Mouse (Mus musculus): ENCODE data around the gene Rnf215. TPM values are rescaled to one million over a fixed set of nuclear protein-coding genes. Genes with fewer than 3 reads are reported as not detected.

Rnf215 gene
- polyA plus RNA-seq, 1 experiment from 2014 or later = 21.3 TPM

DNA sequence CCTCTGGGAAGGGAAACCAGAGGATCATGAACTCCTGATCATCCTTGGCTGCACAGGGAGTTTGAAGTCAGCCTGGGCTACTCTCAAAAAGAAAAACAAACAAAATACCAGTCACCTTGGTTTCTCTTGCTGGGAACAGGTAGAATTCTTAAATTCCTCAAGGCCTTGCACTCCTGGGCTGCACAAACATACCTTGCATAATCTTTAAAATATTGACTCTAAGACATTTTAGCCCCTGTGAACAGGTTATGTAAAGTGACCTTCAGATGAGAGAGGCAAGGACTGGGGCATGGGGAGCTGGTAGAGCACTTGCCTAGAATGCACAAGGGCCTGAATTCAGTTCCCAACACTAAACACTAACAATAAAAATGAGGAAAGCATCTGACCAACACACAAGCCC, 6.5 kb downstream of the Rnf215 start:
- H3K9me3 ChIP-seq (replicated peaks) = no peaks in the 10 kb centered on the region
- peaks cover 80% of the 10 kb centered on the region for H3K36me3 ChIP-seq
- DNase-seq (ENCODE audit: low spot score) = no peak
- no peak overlapping the region for H3K27ac ChIP-seq (replicated peaks)
- H3K4me1 ChIP-seq = peaks cover 7% of the 10 kb centered on the region
- no peak overlapping the region for H3K4me3 ChIP-seq
- H3K27me3 ChIP-seq (ENCODE audit: low read depth, poor library complexity, severe bottlenecking) = no peaks in the 10 kb centered on the region

DNA sequence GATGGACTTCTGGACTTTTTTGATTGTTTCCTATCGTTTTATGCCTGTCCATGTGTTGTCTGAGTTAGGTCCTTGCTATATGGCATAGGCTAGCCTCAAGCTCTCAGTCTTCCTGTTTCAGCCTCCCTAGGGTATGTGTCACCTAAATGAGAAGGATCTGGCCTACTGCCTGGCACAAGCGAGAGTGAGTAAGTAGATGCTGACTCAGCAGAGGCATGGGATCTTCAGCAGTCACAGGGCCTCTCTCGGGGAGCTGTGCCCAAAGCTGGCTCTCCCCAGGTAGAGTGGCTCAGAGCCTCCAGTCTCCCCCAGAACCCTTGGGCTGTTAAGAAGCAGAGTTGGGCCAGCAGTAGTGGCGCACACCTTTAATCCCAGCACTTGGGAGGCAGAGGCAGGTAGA, 7.3 kb downstream of the Rnf215 start:
- Histone ChIP-seq H3K27ac (replicated peaks) (no peak overlapping the region), H3K4me3 (no peak overlapping the region), H3K36me3 (peaks cover 76% of the 10 kb centered on the region), H3K9me3 (replicated peaks) (no peaks in the 10 kb centered on the region), H3K4me1 (peaks cover 3% of the 10 kb centered on the region; the same call in 1 of the 2 replicates), H3K27me3 (ENCODE audit: low read depth, poor library complexity, severe bottlenecking) (no peaks in the 10 kb centered on the region)
- DNase-seq (ENCODE audit: low spot score) = no peak
- 86% methylated on average over 4 of the region's 4 CpGs for WGBS

- Histone ChIP-seq H3K27ac (replicated peaks) (no peak overlapping the region), H3K4me1 (peaks cover 9% of the 10 kb centered on the region), H3K36me3 (peaks cover 68% of the 10 kb centered on the region), H3K4me3 (no peak overlapping the region), H3K27me3 (ENCODE audit: low read depth, poor library complexity, severe bottlenecking) (no peaks in the 10 kb centered on the region), H3K9me3 (replicated peaks) (no peaks in the 10 kb centered on the region)
- 92% methylated on average over 21 of the region's 21 CpGs for WGBS
- DNase-seq (ENCODE audit: low spot score) = no peak
These were observed 8.5 kb downstream of the Rnf215 start for GRCm38 (mm10) chr11:4143281-4144062.

- Histone ChIP-seq H3K27me3 (ENCODE audit: low read depth, poor library complexity, severe bottlenecking) (no peaks in the 10 kb centered on the region), H3K9me3 (replicated peaks) (no peaks in the 10 kb centered on the region), H3K4me1 (peaks cover 9% of the 10 kb centered on the region), H3K27ac (replicated peaks) (0 out of 2 replicates have a peak overlapping the region, but pooled peaks have one; percentile 9), H3K36me3 (peaks cover 49% of the 10 kb centered on the region), H3K4me3 (no peak overlapping the region)
- WGBS = 81% methylated on average over 6 of the region's 6 CpGs
- DNase-seq (ENCODE audit: low spot score) = no peak
These were observed 11.4 kb downstream of the Rnf215 start for GRCm38 (mm10) chr11:4146381-4146780.

- Histone ChIP-seq H3K36me3 (peaks cover 42% of the 10 kb centered on the region), H3K27me3 (ENCODE audit: low read depth, poor library complexity, severe bottlenecking) (no peaks in the 10 kb centered on the region), H3K27ac (replicated peaks) (0 out of 2 replicates have a peak overlapping the region, but pooled peaks have one; percentile 55), H3K4me3 (no peak overlapping the region), H3K9me3 (replicated peaks) (no peaks in the 10 kb centered on the region), H3K4me1 (peaks cover 9% of the 10 kb centered on the region)
- no peak for DNase-seq (ENCODE audit: low spot score)
- WGBS = 84% methylated on average over 10 of the region's 10 CpGs
These were observed 12.1 kb downstream of the Rnf215 start for GRCm38 (mm10) chr11:4147098-4147497.

- no peaks in the 10 kb centered on the region for H3K9me3 ChIP-seq (replicated peaks)
These were observed 13.1 kb downstream of the Rnf215 start for GRCm38 (mm10) chr11:4148120-4148519.

GRCm38 (mm10) chr11:4148536-4149156, 13.6 kb downstream of the Rnf215 start:
- 90% methylated on average over 9 of the region's 9 CpGs for WGBS
- Histone ChIP-seq H3K4me1 (peaks cover 9% of the 10 kb centered on the region), H3K27ac (replicated peaks) (no peak overlapping the region), H3K9me3 (replicated peaks) (no peaks in the 10 kb centered on the region), H3K4me3 (no peak overlapping the region), H3K27me3 (ENCODE audit: low read depth, poor library complexity, severe bottlenecking) (no peaks in the 10 kb centered on the region), H3K36me3 (peaks cover 27% of the 10 kb centered on the region)
- DNase-seq (ENCODE audit: low spot score) = no peak

More at GRCm38 (mm10) chr11:4148120-4148519, 13.1 kb downstream of the Rnf215 start:
- no peak for DNase-seq (ENCODE audit: low spot score)
- Histone ChIP-seq H3K4me3 (no peak overlapping the region), H3K27ac (replicated peaks) (no peak overlapping the region), H3K36me3 (peaks cover 32% of the 10 kb centered on the region), H3K27me3 (ENCODE audit: low read depth, poor library complexity, severe bottlenecking) (no peaks in the 10 kb centered on the region), H3K4me1 (peaks cover 9% of the 10 kb centered on the region)
- WGBS = 93% methylated on average over 5 of the region's 5 CpGs

DNA sequence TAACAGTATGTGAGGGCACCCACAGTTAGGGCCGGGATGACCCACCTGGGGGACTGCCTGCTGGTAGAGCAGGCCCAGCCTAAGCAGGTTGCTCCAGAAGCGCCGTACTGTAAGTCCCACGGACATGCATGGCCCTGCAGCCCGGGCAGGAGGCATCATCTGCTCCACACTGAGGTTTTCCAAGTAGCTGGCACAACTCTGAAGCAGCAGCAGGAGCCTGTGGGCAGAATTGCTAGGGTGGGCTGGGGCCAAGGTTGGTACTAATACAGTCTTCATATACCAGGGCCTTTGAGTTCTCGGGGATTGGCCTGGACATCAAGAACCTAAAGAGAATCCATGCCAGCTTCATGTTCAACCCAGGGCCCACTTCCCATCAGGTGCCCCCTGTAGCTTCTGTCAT, 14.9 kb downstream of the Rnf215 start:
- H3K4me1 ChIP-seq = peaks cover 9% of the 10 kb centered on the region
- no peak overlapping the region for H3K4me3 ChIP-seq
- 82% methylated on average over 6 of the region's 6 CpGs for WGBS
- DNase-seq (ENCODE audit: low spot score) = no peak
- no peaks in the 10 kb centered on the region for H3K9me3 ChIP-seq (replicated peaks)
- H3K36me3 ChIP-seq = peaks cover 19% of the 10 kb centered on the region
- H3K27me3 ChIP-seq (ENCODE audit: low read depth, poor library complexity, severe bottlenecking) = no peaks in the 10 kb centered on the region
- no peak overlapping the region for H3K27ac ChIP-seq (replicated peaks)

GRCm38 (mm10) chr11:4153694-4154093, 18.7 kb downstream of the Rnf215 start:
- WGBS = 93% methylated on average over 7 of the region's 7 CpGs
- no peak for DNase-seq (ENCODE audit: low spot score)
- H3K27ac ChIP-seq (replicated peaks) = no peak overlapping the region
- peaks cover 14% of the 10 kb centered on the region for H3K36me3 ChIP-seq
- no peak overlapping the region for H3K4me3 ChIP-seq
- H3K27me3 ChIP-seq (ENCODE audit: low read depth, poor library complexity, severe bottlenecking) = no peaks in the 10 kb centered on the region
- peaks cover 13% of the 10 kb centered on the region for H3K4me1 ChIP-seq
- H3K9me3 ChIP-seq (replicated peaks) = no peaks in the 10 kb centered on the region

DNA sequence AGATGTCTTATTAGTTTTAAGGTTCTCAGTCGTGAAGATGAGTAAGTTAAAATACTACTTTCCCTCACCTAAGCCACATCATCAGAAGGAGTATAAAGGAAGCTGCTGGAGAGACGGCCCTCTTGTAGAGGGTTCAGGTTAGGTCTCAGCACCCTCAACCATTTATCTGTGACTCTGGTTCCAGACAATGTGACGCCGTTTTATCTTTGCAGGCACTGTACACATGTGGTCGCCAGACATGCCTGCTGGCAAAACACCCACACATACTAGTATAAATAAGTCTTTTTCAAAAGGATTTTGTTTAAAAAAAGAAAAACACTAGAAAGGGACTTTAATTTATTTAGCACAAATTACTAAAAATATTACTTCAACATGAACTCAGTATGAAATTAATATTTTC, 20.6 kb downstream of the Rnf215 start:
- DNase-seq (ENCODE audit: low spot score) = no peak
- Histone ChIP-seq H3K4me3 (no peak overlapping the region), H3K9me3 (replicated peaks) (no peaks in the 10 kb centered on the region), H3K27me3 (ENCODE audit: low read depth, poor library complexity, severe bottlenecking) (no peaks in the 10 kb centered on the region), H3K27ac (replicated peaks) (no peak overlapping the region), H3K36me3 (peaks cover 6% of the 10 kb centered on the region), H3K4me1 (peaks cover 28% of the 10 kb centered on the region)
- 89% methylated on average over 5 of the region's 5 CpGs for WGBS

GRCm38 (mm10) chr11:4158676-4159075, 23.7 kb downstream of the Rnf215 start:
- DNase-seq (ENCODE audit: low spot score) = no peak

GRCm38 (mm10) chr11:4159808-4160708, 25.1 kb downstream of the Rnf215 start, which contains the start of the genes Ccdc157 and Sf3a1:
TSS of gene Ccdc157 (minus strand) at chr11:4160293.
TSS of gene Sf3a1 (plus strand) at chr11:4160350.
- H3K36me3 ChIP-seq = peaks cover 40% of the 10 kb centered on the region
- peaks cover 50% of the 10 kb centered on the region for H3K4me1 ChIP-seq
- peak within 1 kb of the TSS; percentile 91 for H3K4me3 ChIP-seq
- peak; percentile 94 for DNase-seq (ENCODE audit: low spot score)
- H3K27ac ChIP-seq (replicated peaks) = peak within 1 kb of the TSS; percentile 90
- 2% methylated on average over 54 of the region's 54 CpGs for WGBS
- H3K27me3 ChIP-seq (ENCODE audit: low read depth, poor library complexity, severe bottlenecking) = no peaks in the 10 kb centered on the region
- no peaks in the 10 kb centered on the region for H3K9me3 ChIP-seq (replicated peaks)

More at GRCm38 (mm10) chr11:4158676-4159075, 23.7 kb downstream of the Rnf215 start:
- no peak overlapping the region for H3K27ac ChIP-seq (replicated peaks)
- no peak overlapping the region for H3K4me3 ChIP-seq
- peaks cover 32% of the 10 kb centered on the region for H3K36me3 ChIP-seq
- 95% methylated on average over 3 of the region's 3 CpGs for WGBS
- H3K27me3 ChIP-seq (ENCODE audit: low read depth, poor library complexity, severe bottlenecking) = no peaks in the 10 kb centered on the region
- H3K9me3 ChIP-seq (replicated peaks) = no peaks in the 10 kb centered on the region
- peaks cover 47% of the 10 kb centered on the region for H3K4me1 ChIP-seq

Measured in midbrain, embryonic 10.5 days (tissue).